Mouse (Mus musculus) liver, embryonic 12.5 days (tissue): ENCODE measurements around the gene Leng8. TPM values are rescaled to one million over a fixed set of nuclear protein-coding genes. Genes with fewer than 3 reads are reported as not detected.
"Not testable (repeated sequence)": the region's sequence is repeated elsewhere in the genome, so short reads cannot be mapped to it uniquely, and the experiment has no call there.

Experiments used
- ATAC-seq: fragments of 200-750 bp; cut with Nextera tagmentation; 2 replicates; pipeline ENCODE4 v1.8.0; 2017; ENCODE audit warnings: moderate number of reproducible peaks, mild to moderate bottlenecking, moderate library complexity
- H3K27ac ChIP-seq: fragments of 300-500 bp; sonication (generic); 2 replicates; pipeline ENCODE4 v1.5.1; 2016; ENCODE audit warnings: mild to moderate bottlenecking
- H3K27me3 ChIP-seq: fragments of 300-500 bp; sonication (generic); replicated peaks from 2 replicates; pipeline ENCODE4 v1.6.1; 2016; ENCODE audit warnings: mild to moderate bottlenecking, moderate library complexity
- H3K36me3 ChIP-seq: fragments of 300-500 bp; sonication (generic); 2 replicates; pipeline ENCODE4 v1.6.1; 2016; ENCODE audit warnings: mild to moderate bottlenecking, moderate library complexity
- H3K4me1 ChIP-seq: fragments of 300-500 bp; sonication (generic); 2 replicates; pipeline ENCODE4 v1.6.1; 2016
- H3K4me2 ChIP-seq: fragments of 300-500 bp; sonication (generic); 2 replicates; pipeline ENCODE4 v1.6.1; 2016; ENCODE audit warnings: mild to moderate bottlenecking, moderate library complexity
- H3K4me3 ChIP-seq: fragments of 300-500 bp; sonication (generic); 2 replicates; pipeline ENCODE4 v1.5.1; 2016; ENCODE audit warnings: mild to moderate bottlenecking, moderate library complexity
- H3K9ac ChIP-seq: fragments of 300-500 bp; sonication (generic); 2 replicates; pipeline ENCODE4 v1.6.1; 2016; ENCODE audit warnings: mild to moderate bottlenecking, moderate library complexity
- H3K9me3 ChIP-seq: fragments of 300-500 bp; sonication (generic); replicated peaks from 2 replicates; pipeline ENCODE4 v1.6.1; 2016; ENCODE audit warnings: mild to moderate bottlenecking, moderate library complexity
- WGBS: fragments of 180-500 bp; shearing (Covaris S2); methylation state at CpG from one replicate; pipeline ENCODE4 v1.1.7; 2016; ENCODE audit not compliant: insufficient replicate concordance; 5-methylcytosine and 5-hydroxymethylcytosine counted together
- polyA plus RNA-seq: library from polyadenylated mRNA; unstranded; fragments of >200 nt; fragmentation: Nextera tagmentation; extraction: Ambion mirVana; gene quantifications from 2 replicates; pipeline ENCODE4 v1.2.1, GENCODE M21; 2016

Leng8 gene
- polyA plus RNA-seq, 1 experiment from 2014 or later = 39.3 TPM

- Histone ChIP-seq H3K9me3 (no peaks in the 10 kb centered on the region), H3K27ac (peak within 1 kb of the TSS; percentile 94), H3K4me3 (peak within 1 kb of the TSS; percentile 86), H3K9ac (peak within 1 kb of the TSS; percentile 84), H3K36me3 (peaks cover 33% of the 10 kb centered on the region), H3K4me1 (peaks cover 57% of the 10 kb centered on the region), H3K4me2 (peak within 1 kb of the TSS; percentile 93), H3K27me3 (peaks cover 20% of the 10 kb centered on the region)
- WGBS = 2% methylated on average over 14 of the region's 14 CpGs
- peak; percentile 45 for ATAC-seq
Observed at GRCm38 (mm10) chr7:4150059-4150541, 13.3 kb downstream of the Leng8 start, which contains the start of gene Leng9. Leng9 (minus strand) TSS chr7:4150374.

- peak overlapping the region; percentile 84; the same call in 1 of the 2 replicates for H3K9ac ChIP-seq
Observed at GRCm38 (mm10) chr7:4150811-4151221, 14.0 kb downstream of the Leng8 start.

GRCm38 (mm10) chr7:4151241-4151640 lies 14.4 kb downstream of the Leng8 start:
- H3K36me3 ChIP-seq = peaks cover 22% of the 10 kb centered on the region
- no peak for ATAC-seq
- no peak overlapping the region for H3K9ac ChIP-seq
- 40% methylated on average over 22 of the region's 22 CpGs for WGBS
- H3K4me2 ChIP-seq = peak overlapping the region; percentile 93
- H3K27me3 ChIP-seq = peaks cover 20% of the 10 kb centered on the region
- H3K4me1 ChIP-seq = peaks cover 53% of the 10 kb centered on the region
- H3K9me3 ChIP-seq = no peaks in the 10 kb centered on the region
- H3K27ac ChIP-seq = no peak overlapping the region
- peak overlapping the region; percentile 86 for H3K4me3 ChIP-seq

More at GRCm38 (mm10) chr7:4150811-4151221, 14.0 kb downstream of the Leng8 start:
- Histone ChIP-seq H3K36me3 (peaks cover 26% of the 10 kb centered on the region), H3K27ac (peak overlapping the region; percentile 94), H3K27me3 (peaks cover 20% of the 10 kb centered on the region), H3K4me3 (peak overlapping the region; percentile 86), H3K4me2 (peak overlapping the region; percentile 93), H3K4me1 (peaks cover 57% of the 10 kb centered on the region), H3K9me3 (no peaks in the 10 kb centered on the region)
- ATAC-seq = peak; percentile 5; the same call in 1 of the 2 replicates
- WGBS = 10% methylated on average over 14 of the region's 14 CpGs

GRCm38 (mm10) chr7:4154356-4154755 lies 17.5 kb downstream of the Leng8 start:
- Histone ChIP-seq H3K27me3 (peaks cover 20% of the 10 kb centered on the region), H3K9me3 (no peaks in the 10 kb centered on the region), H3K4me1 (peaks cover 26% of the 10 kb centered on the region), H3K36me3 (no peaks in the 10 kb centered on the region), H3K4me2 (no peak overlapping the region), H3K4me3 (no peak overlapping the region), H3K9ac (no peak overlapping the region), H3K27ac (no peak overlapping the region)
- ATAC-seq = no peak
- WGBS = 65% methylated on average over 5 of the region's 5 CpGs

- no peak overlapping the region for H3K4me3 ChIP-seq
- peaks cover 25% of the 10 kb centered on the region for H3K4me1 ChIP-seq
- no peak overlapping the region for H3K4me2 ChIP-seq
- no peak overlapping the region for H3K27ac ChIP-seq
- peaks cover 20% of the 10 kb centered on the region for H3K27me3 ChIP-seq
- H3K36me3 ChIP-seq = no peaks in the 10 kb centered on the region
- no peak overlapping the region for H3K9ac ChIP-seq
- H3K9me3 ChIP-seq = no peaks in the 10 kb centered on the region
- WGBS = 68% methylated on average over 4 of the region's 4 CpGs
- no peak for ATAC-seq
Observed at GRCm38 (mm10) chr7:4154976-4155375, 18.1 kb downstream of the Leng8 start.

- H3K27ac ChIP-seq, H3K4me3 ChIP-seq, H3K9ac ChIP-seq, H3K36me3 ChIP-seq, H3K27me3 ChIP-seq, ATAC-seq, H3K9me3 ChIP-seq, H3K4me2 ChIP-seq: not testable (repeated sequence)
- whole genome bisulfite sequencing = 75% methylated on average over 4 of the region's 4 CpGs
- H3K4me1 ChIP-seq = peaks cover 27% of the 10 kb centered on the region
Observed at GRCm38 (mm10) chr7:4161596-4161995, 24.8 kb downstream of the Leng8 start.

- peak; percentile 58 for ATAC-seq
- Histone ChIP-seq H3K9ac (peak overlapping the region; percentile 48), H3K4me1 (peaks cover 27% of the 10 kb centered on the region), H3K27me3 (no peaks in the 10 kb centered on the region), H3K36me3 (no peaks in the 10 kb centered on the region), H3K4me3 (peak overlapping the region; percentile 55), H3K9me3 (no peaks in the 10 kb centered on the region), H3K27ac (peak overlapping the region; percentile 58; the same call in 1 of the 2 replicates), H3K4me2 (peak overlapping the region; percentile 69)
- 2% methylated on average over 11 of the region's 11 CpGs for WGBS
Observed at GRCm38 (mm10) chr7:4163571-4164072, 26.8 kb downstream of the Leng8 start.

- 2% methylated on average over 20 of the region's 20 CpGs for WGBS
- peak; percentile 66 for ATAC-seq
- peak within 1 kb of the TSS; percentile 58 for H3K27ac ChIP-seq
Observed at GRCm38 (mm10) chr7:4164090-4164910, 27.5 kb downstream of the Leng8 start, which contains the start of gene Cdc42ep5. Cdc42ep5 (minus strand) TSS chr7:4164860.

GRCm38 (mm10) chr7:4165286-4165685 lies 28.4 kb downstream of the Leng8 start:
- H3K27me3 ChIP-seq = no peaks in the 10 kb centered on the region
- ATAC-seq = no peak
- H3K4me3 ChIP-seq = no peak overlapping the region
- 0 out of 2 replicates have a peak overlapping the region, but pooled peaks have one; percentile 22 for H3K27ac ChIP-seq
- no peak overlapping the region for H3K9ac ChIP-seq
- H3K9me3 ChIP-seq = no peaks in the 10 kb centered on the region
- H3K4me2 ChIP-seq = peak overlapping the region; percentile 69
- no peaks in the 10 kb centered on the region for H3K36me3 ChIP-seq
- peaks cover 27% of the 10 kb centered on the region for H3K4me1 ChIP-seq
- 20% methylated on average over 3 of the region's 3 CpGs for WGBS

More at GRCm38 (mm10) chr7:4164090-4164910, 27.5 kb downstream of the Leng8 start, which contains the start of gene Cdc42ep5:
- Histone ChIP-seq H3K27me3 (no peaks in the 10 kb centered on the region), H3K36me3 (no peaks in the 10 kb centered on the region), H3K4me2 (peak within 1 kb of the TSS; percentile 69), H3K4me3 (peak within 1 kb of the TSS; percentile 55), H3K9me3 (no peaks in the 10 kb centered on the region), H3K9ac (peak within 1 kb of the TSS; percentile 48), H3K4me1 (peaks cover 27% of the 10 kb centered on the region)

- H3K9me3 ChIP-seq = no peaks in the 10 kb centered on the region
- H3K27me3 ChIP-seq = no peaks in the 10 kb centered on the region
- H3K36me3 ChIP-seq = no peaks in the 10 kb centered on the region
- peaks cover 27% of the 10 kb centered on the region for H3K4me1 ChIP-seq
- no peak overlapping the region for H3K4me2 ChIP-seq
- no peak overlapping the region for H3K9ac ChIP-seq
- no peak overlapping the region for H3K4me3 ChIP-seq
- ATAC-seq = no peak
- H3K27ac ChIP-seq = no peak overlapping the region
Observed at GRCm38 (mm10) chr7:4167098-4167497, 30.3 kb downstream of the Leng8 start.

GRCm38 (mm10) chr7:4170193-4170938 lies 33.5 kb downstream of the Leng8 start:
- Histone ChIP-seq H3K9me3 (no peaks in the 10 kb centered on the region), H3K36me3 (no peaks in the 10 kb centered on the region), H3K27me3 (no peaks in the 10 kb centered on the region), H3K4me2 (no peak overlapping the region), H3K4me3 (no peak overlapping the region), H3K27ac (no peak overlapping the region), H3K4me1 (0 out of 2 replicates have a peak, but pooled peaks cover 2% of the 10 kb centered on the region), H3K9ac (no peak overlapping the region)
- WGBS = 55% methylated on average over 6 of the region's 6 CpGs
- ATAC-seq = no peak
